Mouse (Mus musculus) forebrain, embryonic 11.5 days (tissue): ENCODE data around the gene Tfeb. TPM values are rescaled to one million over a fixed set of nuclear protein-coding genes. Genes with fewer than 3 reads are reported as not detected.

Experiments used
- ATAC-seq: fragments of 200-750 bp; cut with Nextera tagmentation; replicated peaks from 2 replicates; pipeline ENCODE4 v1.8.0; 2017; ENCODE audit warnings: moderate TSS enrichment; ENCODE audit not compliant: low FRiP score
- DNase-seq: peaks from one replicate; pipeline ENCODE4 v3.0.0-alpha.2; 2017; ENCODE audit warnings: low spot score
- H3K27ac ChIP-seq: fragments of 300-500 bp; sonication (generic); 2 replicates; pipeline ENCODE4 v1.5.1; 2014; ENCODE audit warnings: low read depth, low read length
- H3K27me3 ChIP-seq: fragments of 300-500 bp; sonication (generic); 2 replicates; pipeline ENCODE4 v1.6.1; 2014; ENCODE audit warnings: mild to moderate bottlenecking, low read length, mixed read lengths; ENCODE audit not compliant: control insufficient read depth, insufficient read depth
- H3K36me3 ChIP-seq: fragments of 300-500 bp; sonication (generic); 2 replicates; pipeline ENCODE4 v1.6.1; 2014; ENCODE audit warnings: mild to moderate bottlenecking, low read length, moderate library complexity, mixed read lengths; ENCODE audit not compliant: control insufficient read depth, insufficient read depth
- H3K4me1 ChIP-seq: fragments of 300-500 bp; sonication (generic); replicated peaks from 2 replicates; pipeline ENCODE4 v1.6.1; 2014; ENCODE audit warnings: low read length, mixed read lengths; ENCODE audit not compliant: control insufficient read depth, insufficient read depth
- H3K4me2 ChIP-seq: fragments of 300-500 bp; sonication (generic); 2 replicates; pipeline ENCODE4 v1.6.1; 2014; ENCODE audit warnings: low read depth, mild to moderate bottlenecking, low read length, moderate library complexity, mixed read lengths; ENCODE audit not compliant: severe bottlenecking
- H3K4me3 ChIP-seq: fragments of 300-500 bp; sonication (generic); 2 replicates; pipeline ENCODE4 v1.5.1; 2014; ENCODE audit warnings: low read depth, low read length
- H3K9ac ChIP-seq: fragments of 300-500 bp; sonication (generic); 2 replicates; pipeline ENCODE4 v1.6.1; 2014; ENCODE audit warnings: low read length
- H3K9me3 ChIP-seq: fragments of 300-500 bp; sonication (generic); 2 replicates; pipeline ENCODE4 v1.6.1; 2016; ENCODE audit warnings: low read length, mixed read lengths; ENCODE audit not compliant: control insufficient read depth
- WGBS: fragments of 180-500 bp; shearing (Covaris S2); extraction: QIAGEN DNeasy Blood & Tissue Kit; methylation state at CpG from one replicate; pipeline ENCODE4 v1.1.7; 2014; 5-methylcytosine and 5-hydroxymethylcytosine counted together
- polyA plus RNA-seq: library from polyadenylated mRNA; unstranded; fragments of >200 nt; fragmentation: Nextera tagmentation; extraction: Ambion mirVana; gene quantifications from 2 replicates; pipeline ENCODE4 v1.2.1, GENCODE M21; 2014

The Tfeb gene
- polyA plus RNA-seq, 1 experiment from 2014 or later = 1.9 TPM

DNA sequence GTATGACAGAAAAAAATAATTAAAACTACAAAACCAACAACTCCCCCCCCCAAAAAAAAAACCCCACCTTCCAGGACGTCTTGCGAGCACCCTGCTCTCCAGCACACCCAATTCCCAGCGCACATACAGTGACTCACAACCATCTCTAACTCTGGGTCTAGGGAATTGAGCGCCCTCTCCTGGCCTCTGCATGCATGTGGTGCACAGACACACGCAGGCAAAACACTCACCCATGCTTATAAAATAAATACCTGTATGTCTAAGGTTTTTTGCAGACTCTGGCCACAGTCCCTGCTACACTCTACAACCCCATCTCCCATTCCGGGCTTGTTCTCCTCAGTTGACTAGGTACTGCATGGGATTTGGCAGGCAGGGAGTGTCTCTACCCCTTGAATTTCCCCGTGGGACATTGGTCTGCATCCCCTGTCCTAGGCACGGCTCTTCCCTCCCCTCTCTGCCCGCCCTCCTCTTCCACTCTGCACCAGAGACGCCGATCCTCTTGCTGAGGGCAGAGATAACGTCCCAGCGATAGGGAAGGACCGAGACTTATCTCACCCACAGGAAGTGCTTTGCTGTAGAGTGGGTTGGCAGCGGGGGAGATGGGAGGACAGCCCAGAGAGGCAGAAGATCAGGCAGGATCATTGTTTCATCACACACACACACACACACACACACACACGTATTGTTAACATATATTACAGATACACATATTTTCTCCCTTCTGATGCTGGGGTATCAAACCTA, 6.3 kb downstream of the Tfeb start:
- peaks cover 15% of the 10 kb centered on the region for H3K27me3 ChIP-seq
- DNase-seq (no peak), ATAC-seq (no peak)
- H3K4me1 ChIP-seq = peaks cover 6% of the 10 kb centered on the region; the same call in 1 of the 2 replicates
- no peak overlapping the region for H3K4me2 ChIP-seq
- no peaks in the 10 kb centered on the region for H3K9me3 ChIP-seq
- H3K4me3 ChIP-seq = no peak overlapping the region
- WGBS = 46% methylated on average over 16 of the region's 16 CpGs
- no peaks in the 10 kb centered on the region for H3K36me3 ChIP-seq
- no peak overlapping the region for H3K9ac ChIP-seq
- no peak overlapping the region for H3K27ac ChIP-seq

DNA sequence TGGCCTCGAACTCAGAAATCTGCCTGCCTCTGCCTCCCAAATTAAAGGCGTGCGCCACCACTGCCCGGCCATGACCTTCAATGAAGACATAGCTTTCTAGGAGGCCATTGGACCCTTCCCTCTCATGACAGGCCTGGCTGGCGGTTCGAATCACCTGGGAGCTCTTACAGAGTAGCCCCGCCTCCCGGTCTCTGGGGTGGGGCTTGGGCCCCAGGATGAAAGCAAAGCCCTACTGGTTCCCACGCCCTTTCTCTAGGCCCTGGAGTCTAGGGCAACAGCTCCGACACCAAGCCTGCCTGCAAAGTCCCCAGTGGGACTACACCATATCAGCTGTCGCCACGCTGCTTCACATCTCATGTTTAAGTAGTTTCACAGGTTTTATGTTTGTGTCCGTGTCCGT, 7.3 kb downstream of the Tfeb start:
- no peaks in the 10 kb centered on the region for H3K36me3 ChIP-seq
- DNase-seq (no peak), ATAC-seq (no peak)
- WGBS = 92% methylated on average over 14 of the region's 14 CpGs
- H3K4me1 ChIP-seq = peaks cover 2% of the 10 kb centered on the region; the same call in 1 of the 2 replicates
- no peak overlapping the region for H3K4me2 ChIP-seq
- peaks cover 5% of the 10 kb centered on the region for H3K27me3 ChIP-seq
- no peak overlapping the region for H3K4me3 ChIP-seq
- H3K9me3 ChIP-seq = no peaks in the 10 kb centered on the region
- H3K27ac ChIP-seq = no peak overlapping the region
- H3K9ac ChIP-seq = no peak overlapping the region

DNA sequence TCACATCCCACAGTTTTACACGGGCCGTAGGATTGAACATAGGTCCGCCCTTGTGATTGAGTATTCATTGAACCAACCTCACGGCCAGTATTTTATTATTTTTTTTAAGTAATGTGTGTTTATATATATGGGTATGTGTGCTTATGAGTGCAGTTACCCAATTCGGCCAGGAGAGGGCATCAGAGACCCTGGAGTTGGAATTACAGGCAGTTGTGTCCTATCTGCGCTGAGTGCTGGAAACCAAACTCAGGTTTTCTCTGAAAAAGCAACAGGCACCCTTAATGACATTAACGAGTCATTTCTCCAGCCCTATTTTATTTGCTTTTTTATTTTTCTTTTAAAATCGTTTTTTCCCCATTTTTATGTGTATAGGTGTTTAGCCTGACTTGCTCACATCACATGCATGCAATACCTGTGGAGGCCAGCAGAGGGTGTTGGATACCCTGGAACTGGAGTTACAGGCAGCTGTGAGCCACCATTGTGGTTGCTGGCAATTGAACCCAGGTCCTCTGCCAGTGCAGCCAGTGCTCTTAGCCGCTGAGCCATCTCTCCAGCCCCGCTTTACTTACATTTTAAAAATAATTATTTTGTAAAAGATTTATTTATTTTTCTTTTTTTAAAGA, 8.0 kb downstream of the Tfeb start:
- no peak for ATAC-seq
- WGBS = 90% methylated on average over 10 of the region's 10 CpGs
- no peaks in the 10 kb centered on the region for H3K9me3 ChIP-seq

DNA sequence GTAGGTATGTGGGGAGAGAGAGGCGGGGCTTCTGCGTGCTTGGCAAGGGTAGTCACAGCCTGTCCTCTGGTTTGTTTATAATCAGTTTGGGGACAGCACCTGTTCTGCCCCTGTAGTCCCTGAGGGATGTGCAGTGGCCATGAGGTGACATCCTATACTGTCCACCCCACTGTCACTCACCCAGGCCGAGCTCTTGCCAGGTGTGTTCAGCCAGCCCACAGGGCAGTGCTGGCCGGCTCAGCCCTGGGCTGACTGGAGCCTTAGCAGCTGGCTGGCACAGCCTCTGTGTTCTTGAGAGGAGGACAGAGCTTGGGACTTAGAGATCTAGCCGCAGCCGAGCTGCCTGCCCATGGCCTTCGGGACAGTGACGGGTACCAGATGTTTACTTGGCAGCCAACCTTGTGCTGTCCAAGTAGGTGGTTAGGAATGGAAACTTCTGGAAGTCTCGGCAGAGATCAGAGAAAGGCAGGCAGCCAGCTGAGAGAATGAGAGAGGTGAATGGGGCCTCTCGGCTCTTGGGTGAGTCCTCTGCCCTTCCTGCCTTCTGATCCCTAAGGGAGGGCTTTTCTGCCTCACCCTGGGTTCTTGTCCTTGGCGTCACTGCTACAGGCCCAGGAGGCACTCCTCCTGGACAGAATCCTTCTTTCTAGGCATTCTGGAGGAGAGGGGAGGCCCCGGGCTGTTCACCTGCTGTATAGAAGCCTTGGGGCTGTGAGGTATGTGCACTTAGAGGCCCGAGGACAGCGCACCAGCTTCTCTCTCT, 12.1 kb downstream of the Tfeb start:
- no peaks in the 10 kb centered on the region for H3K36me3 ChIP-seq
- ATAC-seq (no peak), DNase-seq (no peak)
- no peak overlapping the region for H3K4me3 ChIP-seq
- H3K27me3 ChIP-seq = no peaks in the 10 kb centered on the region
- H3K9me3 ChIP-seq = no peaks in the 10 kb centered on the region
- 78% methylated on average over 14 of the region's 14 CpGs for WGBS
- no peaks in the 10 kb centered on the region for H3K4me1 ChIP-seq
- H3K4me2 ChIP-seq = no peak overlapping the region
- H3K9ac ChIP-seq = no peak overlapping the region
- no peak overlapping the region for H3K27ac ChIP-seq

More for the DNA sequence above, 8.0 kb downstream of the Tfeb start:
- DNase-seq = no peak
- Histone ChIP-seq H3K27me3 (no peaks in the 10 kb centered on the region), H3K27ac (no peak overlapping the region), H3K4me1 (no peaks in the 10 kb centered on the region), H3K9ac (no peak overlapping the region), H3K4me3 (no peak overlapping the region), H3K36me3 (no peaks in the 10 kb centered on the region), H3K4me2 (no peak overlapping the region)

DNA sequence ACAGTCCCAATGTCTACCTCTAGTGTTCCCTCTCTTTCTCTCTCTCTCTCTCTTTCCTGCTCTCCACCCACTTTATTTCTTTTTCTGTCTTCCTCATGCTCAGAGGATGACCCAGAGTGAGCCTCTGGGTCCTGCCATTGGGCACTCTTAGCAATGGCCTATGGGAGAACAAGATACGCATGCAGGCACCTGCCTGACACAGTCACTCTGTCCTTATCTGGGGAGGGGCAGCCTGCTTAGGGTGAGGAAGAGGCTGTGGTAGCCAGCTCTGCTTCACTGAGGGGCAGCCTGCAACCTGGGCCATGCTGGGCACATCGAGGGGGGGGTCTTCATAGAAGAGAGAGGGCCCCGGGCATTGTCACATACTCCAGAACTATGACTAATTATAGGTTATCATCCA, 12.8 kb downstream of the Tfeb start:
- Histone ChIP-seq H3K9ac (no peak overlapping the region), H3K9me3 (no peaks in the 10 kb centered on the region), H3K4me2 (no peak overlapping the region), H3K4me1 (no peaks in the 10 kb centered on the region), H3K4me3 (no peak overlapping the region), H3K36me3 (no peaks in the 10 kb centered on the region), H3K27me3 (no peaks in the 10 kb centered on the region), H3K27ac (no peak overlapping the region)
- WGBS = 81% methylated on average over 3 of the region's 3 CpGs
- ATAC-seq = no peak
- no peak for DNase-seq

DNA sequence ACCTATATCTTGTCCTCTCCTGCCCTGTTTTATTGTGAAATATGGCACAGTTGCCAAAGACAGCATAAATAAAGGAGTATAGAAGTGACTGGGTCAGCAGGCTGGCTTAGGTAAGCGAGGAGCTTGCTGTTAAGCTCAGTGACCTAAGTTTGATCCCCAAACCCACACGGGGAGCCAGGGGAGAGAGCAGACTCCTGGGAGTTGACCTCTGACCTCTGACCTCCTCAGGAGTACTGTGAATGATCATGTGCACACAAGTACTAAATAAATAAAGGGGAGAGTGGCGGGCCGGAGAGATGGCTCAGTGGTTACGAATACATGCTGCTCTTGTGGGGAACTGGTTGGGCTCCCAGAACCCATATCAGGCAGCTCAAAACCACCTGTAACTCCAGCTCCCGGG, 13.3 kb downstream of the Tfeb start:
- H3K9ac ChIP-seq = no peak overlapping the region
- H3K36me3 ChIP-seq = no peaks in the 10 kb centered on the region
- DNase-seq = no peak
- no peak overlapping the region for H3K27ac ChIP-seq
- no peak for ATAC-seq
- no peaks in the 10 kb centered on the region for H3K9me3 ChIP-seq
- no peaks in the 10 kb centered on the region for H3K27me3 ChIP-seq
- 53% methylated on average over 6 of the region's 6 CpGs for WGBS
- no peak overlapping the region for H3K4me3 ChIP-seq
- H3K4me1 ChIP-seq = no peaks in the 10 kb centered on the region
- H3K4me2 ChIP-seq = no peak overlapping the region

DNA sequence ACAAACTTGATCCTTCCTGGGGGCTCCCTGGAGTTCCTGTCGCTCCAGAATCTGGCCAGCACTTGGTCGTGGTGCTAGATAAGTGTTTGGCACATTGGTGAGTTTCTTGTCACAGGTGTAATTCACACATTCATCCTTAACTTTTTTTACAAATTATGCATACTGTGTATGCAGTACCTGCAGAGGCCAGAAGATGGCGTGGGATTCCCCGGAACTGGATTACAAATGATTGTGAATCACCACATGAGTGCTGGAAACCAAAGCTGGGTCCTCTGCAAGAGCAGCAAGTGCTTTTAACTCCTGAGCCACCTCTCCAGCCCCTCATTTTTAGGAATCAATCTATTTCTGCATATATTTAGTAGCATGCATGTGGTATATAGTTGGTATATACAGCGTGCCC, 15.0 kb downstream of the Tfeb start:
- ATAC-seq (no peak), DNase-seq (no peak)
- 75% methylated on average over 5 of the region's 5 CpGs for WGBS
- no peaks in the 10 kb centered on the region for H3K36me3 ChIP-seq
- H3K4me1 ChIP-seq = no peaks in the 10 kb centered on the region
- H3K4me3 ChIP-seq = no peak overlapping the region
- H3K27me3 ChIP-seq = no peaks in the 10 kb centered on the region
- H3K27ac ChIP-seq = no peak overlapping the region
- H3K9me3 ChIP-seq = no peaks in the 10 kb centered on the region
- no peak overlapping the region for H3K9ac ChIP-seq
- no peak overlapping the region for H3K4me2 ChIP-seq

DNA sequence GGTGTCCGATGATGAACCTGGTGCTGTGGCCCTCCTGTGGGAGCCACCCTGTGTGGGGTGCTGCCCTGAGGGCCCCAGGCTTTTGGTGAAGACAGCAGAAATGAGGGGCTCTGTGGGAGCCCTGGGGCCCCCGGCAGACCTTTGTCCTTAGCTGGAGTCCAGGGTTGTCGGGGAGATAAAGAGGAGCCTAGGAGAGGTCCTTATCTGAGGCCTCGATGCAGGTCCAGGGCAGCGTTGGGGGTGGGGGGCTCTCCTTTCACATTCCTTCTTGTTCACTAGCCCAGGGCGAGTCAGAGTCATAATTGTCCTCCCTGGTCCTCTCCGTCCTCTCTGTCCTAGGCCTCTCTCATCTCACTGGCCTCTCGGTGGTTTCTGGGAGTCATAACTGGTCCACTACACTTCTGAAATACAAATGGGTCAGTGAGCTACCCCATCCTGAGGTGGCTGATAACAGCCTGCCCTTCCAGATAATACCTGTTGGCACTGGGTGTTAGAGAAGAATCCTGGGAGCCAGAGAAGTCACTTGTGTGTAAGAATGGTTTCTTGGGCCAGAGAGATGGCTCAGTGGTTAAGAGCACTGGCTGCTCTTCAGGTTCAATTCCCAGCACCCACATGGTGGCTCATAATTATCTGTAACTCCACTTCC, 16.4 kb downstream of the Tfeb start:
- Histone ChIP-seq H3K27me3 (no peaks in the 10 kb centered on the region), H3K9me3 (no peaks in the 10 kb centered on the region), H3K4me1 (no peaks in the 10 kb centered on the region), H3K36me3 (no peaks in the 10 kb centered on the region), H3K27ac (no peak overlapping the region), H3K4me2 (no peak overlapping the region), H3K4me3 (no peak overlapping the region), H3K9ac (no peak overlapping the region)
- no peak for ATAC-seq
- no peak for DNase-seq
- 79% methylated on average over 8 of the region's 8 CpGs for WGBS
